Mouse (Mus musculus): ENCODE results near the gene Dedd.
"Not testable (repeated sequence)": the region's sequence is repeated elsewhere in the genome, so short reads cannot be mapped to it uniquely, and the experiment has no call there.

Gene Dedd

DNA sequence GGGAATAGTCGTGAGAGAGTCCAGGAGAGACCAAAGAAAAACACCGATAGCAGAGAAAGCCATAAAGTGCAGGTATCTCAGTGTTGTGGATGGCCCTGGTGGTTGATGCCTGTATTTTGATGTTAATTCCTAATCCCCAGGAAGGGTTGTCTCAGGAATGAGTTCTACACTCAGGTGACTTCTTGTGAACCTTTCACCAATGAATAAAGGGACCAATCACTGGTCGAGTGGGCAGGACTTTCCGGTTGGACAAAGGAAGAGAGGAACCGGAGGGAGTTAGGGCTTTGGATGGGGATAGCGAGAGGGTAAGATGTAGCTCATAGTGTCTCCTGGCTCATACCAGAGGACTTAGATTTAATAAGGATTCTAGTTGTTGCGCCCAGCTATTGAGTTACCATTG, 9.2 kb upstream of the Dedd start:
- no peak for DNase-seq

DNA sequence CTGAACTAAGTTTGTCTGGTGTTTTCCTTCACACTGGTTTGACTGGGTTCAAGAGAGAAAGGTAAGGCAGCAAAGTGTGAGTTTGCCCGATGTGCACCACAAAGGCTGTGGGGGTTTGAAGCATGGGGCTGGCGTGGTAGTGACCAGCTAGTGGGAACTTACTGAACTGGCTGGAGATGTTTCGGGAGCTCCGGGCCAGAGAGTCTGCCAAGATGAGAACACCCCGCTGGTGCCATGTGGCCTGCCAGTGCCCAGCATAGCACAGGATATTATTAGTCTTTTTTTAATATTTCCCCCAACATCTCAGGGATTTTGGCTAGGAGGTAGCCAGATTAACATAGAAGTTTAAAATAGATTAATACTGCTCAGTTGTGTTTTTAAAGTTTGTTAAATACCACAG, 8.8 kb upstream of the Dedd start:
- DNase-seq: no peak

DNA sequence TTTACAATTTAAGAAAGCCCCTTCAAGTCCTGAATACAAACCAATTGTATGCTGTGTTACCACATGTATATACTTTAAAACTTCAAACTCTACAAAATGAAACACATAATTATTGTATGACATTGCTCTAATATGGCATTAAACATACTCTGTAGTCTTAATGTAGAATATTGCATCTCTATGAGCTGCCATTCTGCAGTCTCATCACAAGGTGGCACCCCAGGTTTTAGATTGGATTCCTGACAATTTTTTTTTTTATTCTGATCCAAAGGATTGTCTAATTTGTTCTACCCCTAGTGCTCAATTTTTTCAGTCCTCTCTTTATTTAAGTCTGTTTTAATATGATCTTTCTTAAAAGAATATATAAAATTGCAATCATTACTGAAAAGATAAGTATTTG, 7.5 kb upstream of the Dedd start:
- no peak for DNase-seq

DNA sequence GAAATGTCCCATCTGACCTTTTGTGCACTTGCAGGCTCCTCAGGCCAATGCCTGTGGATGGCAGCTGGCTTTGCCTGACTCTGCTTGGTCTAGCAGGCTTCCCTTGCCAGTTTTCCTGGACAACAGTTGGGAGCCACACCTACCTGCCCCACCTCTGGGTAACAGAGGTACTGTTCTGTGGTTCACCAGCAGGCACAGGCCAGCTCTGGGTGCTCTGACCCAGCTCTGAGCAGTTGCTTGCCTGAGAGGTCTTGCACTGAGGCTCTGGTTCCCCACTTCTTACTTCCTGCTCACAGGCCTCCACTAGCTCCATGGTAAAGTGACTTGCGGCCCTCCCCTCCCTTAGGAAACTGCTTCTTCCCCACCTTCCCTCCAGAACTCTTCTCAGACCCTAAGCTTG, 6.9 kb upstream of the Dedd start:
- DNase-seq: no peak

DNA sequence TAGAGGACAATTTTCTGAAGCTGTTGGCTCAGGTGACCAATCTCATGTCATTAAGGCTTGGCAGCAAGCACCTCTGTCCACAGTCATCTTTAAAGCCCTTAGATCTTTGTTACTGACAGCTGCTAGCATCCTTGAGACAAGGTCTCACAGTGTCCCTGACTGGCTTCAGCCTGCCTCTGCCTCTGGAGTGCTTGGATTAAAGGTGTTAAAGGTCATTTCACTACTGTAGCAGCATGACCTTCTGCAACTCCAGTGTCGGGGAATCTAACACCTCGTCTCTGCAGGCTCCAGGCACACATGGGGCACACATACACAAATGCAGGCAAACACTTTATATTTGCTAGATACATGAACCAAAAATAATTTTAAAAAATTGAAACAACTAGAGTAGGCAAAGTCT, 3.4 kb upstream of the Dedd start:
- no peak for DNase-seq

DNA sequence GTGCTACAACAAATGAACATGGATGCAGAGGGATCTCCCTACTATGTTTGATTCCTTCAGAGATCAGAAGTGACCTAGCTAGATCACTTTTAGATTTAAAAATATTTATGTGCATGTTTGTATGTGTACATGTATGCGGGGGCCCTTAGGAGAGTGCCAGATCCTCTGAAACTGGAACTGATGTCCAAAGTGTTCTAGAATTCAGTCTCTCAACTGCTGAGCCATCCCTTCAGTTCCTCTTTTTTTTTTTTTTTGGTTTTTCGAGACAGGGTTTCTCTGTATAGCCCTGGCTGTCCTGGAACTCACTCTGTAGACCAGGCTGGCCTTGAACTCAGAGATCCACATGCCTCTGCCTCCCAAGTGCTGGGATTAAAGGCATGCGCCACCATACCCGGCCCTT, 2.4 kb upstream of the Dedd start:
- not testable (repeated sequence) for DNase-seq

DNA sequence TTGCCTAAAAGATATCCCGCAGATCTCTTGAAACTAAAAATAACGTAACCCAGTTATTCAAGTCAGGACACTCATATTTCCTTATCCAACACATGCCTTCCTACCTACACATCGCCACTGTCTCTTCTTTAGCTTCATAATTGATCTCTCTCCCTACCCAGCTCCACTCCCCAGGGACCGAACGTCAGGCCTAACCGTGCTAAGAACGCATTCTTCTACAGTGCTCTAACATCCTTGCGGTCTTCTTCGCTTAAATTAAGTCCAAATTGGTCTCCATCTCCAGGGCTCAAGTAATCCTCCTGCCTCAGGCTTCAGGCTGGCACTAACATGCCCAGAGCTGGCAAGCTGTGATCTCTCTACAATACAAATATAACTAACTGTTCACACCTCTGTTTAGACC, 701 bp upstream of the Dedd start:
- peak; percentile 25 for DNase-seq

DNA sequence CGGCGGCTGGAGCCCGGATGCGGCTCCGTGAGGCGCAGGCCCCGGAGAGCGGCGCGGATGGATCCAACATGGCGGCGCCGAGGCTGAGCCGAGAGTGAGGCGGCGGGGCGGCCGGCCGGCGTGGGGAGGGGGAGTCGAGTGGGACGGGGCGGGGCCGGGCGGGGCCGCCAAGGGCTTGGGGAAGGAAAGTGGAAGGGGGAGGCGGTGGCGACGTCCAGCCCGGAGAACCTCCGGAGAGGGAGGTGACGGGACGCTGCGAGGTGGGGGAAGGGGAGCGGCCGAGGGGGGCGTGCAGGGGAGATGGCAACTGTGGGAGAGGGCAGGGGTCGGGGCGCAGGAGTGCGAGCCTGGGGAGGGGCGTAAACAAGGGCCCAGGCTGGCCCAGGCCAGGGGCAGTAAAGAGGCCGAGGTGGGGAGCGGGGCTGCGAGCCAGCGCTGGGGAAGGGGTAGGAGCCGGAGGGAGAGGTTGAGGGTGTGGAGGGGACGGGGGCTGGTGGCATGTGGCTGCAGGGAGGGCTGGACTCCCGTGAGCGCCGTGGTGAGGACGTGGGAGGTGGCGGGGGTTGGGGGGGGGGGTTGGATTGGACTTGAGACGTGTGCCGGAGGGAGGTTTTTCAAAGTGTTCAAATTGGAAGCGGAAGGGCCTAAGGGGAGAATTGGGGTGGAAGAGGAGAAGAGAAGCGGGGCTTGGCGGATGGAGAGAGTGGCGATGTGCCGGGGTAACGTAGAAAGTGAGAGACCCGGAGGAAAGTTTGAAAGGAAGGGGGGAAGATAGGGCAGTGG, 679 bp downstream of the Dedd start:
- DNase-seq: peak; percentile 86

DNA sequence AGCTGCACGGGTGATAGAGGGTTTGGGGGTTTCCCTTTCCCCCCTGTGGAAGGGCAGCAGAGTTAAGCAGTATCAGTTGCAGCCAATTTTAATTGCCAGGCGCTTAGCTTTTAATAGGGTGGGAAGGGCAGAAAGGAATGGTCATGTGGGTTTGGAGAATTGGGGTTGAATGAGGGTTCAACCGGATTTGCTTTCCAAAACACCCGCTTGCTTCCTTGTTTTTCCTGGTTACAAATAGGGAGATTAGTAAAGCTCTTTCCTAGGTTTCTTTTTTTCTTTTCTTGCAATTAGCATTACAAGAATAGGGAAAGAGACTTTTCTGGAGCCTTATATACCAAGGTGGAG, 1.2 kb downstream of the Dedd start:
- DNase-seq: no peak

DNA sequence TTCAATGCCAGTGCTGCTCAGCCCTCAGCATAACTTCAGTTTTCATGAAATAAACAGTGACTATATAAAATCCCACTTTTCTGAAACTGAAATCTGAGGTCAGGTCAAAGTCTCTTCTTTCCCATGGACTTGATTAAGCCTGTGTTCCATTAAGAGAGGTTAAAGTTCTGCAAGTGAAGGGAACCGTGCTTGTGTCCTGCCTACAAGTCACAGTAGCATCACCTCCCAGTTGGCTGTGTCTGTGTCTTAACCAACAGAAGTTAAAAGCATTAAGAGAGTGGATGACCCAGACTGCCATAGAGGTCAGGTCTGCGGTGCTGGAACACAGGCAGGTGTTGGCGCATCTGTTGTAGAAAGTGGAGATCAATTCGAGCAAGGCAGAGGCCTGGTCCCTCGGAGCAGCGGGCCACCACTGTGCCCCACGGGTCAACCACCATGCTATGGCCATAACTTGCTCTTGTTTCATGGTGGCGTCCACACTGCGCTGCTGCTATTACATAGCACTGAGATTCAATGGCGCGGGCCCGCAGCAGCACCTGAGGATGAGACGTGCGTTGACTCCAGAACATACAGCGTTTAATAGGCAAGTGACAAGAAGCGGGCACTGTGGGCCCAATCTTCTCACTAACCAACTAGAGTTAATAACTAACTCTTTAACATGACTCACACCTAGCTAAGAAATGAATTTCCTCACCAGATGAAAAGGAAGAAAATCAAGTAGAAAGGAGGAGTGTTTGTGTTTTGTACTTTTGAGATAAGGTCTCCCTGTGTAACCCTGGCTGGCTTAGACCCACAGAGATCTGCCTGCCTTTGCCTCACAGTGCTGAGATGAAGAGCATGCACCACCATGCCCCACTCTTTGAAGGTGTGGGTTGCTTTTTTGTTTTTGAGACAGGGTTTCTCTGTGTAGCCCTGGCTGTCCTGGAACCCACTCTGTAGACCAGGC, 13.6 kb downstream of the Dedd start:
- no peak for DNase-seq

DNA sequence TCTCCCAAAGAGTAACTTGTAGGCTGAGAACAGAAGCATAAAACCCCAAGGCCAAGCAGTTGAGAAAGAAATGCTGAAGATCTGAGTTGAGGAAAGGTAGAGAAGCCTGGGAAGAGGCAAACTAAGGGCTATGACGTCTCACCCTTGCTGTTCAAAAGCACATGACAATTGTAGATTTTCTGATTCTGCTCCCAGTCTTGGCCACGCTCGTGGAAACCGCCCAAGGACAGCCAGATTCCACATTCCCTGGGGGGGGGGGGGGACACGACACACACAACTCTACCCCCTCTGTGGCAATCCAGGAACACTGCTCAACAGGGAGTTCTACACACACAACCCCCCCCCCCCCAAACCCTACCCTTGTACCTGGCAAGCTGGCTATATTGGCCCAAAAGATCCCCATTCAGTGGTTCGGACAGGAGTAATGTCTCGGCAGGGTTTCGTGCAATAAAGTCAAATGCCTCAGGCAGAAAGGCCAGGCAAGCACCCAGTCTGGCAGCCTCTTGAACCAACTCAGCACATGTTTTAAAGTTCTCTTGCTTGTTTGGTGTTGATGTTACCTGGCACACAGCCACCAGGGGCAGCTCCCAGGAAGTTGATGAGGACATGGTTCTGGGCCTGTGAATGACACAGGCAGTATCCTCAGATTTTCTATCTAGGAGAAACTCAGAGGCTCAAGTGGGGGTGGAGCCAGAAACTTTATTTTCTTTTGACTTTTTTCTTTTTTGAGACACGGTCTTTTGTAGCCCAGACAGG, 15.2 kb downstream of the Dedd start:
- no peak for DNase-seq

DNA sequence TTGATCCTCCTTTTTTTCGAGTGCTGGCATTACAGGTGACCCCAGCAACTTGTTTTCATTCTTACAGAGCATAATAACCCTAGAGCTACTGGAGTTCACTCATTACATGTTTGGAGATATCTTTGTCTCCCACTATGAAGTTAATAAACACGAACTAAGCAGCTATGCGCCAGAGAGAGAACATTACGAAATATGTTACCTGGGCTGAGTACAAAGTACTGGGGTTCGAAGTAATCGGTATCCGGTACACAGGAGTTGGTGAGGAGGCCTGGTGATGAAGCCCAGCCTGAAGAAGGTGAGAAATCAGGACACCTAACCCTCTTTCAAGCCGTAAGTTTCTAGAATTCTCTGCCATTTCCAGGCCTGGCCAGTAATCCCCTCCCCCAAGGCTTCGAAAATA, 15.8 kb downstream of the Dedd start:
- DNase-seq: no peak

DNA sequence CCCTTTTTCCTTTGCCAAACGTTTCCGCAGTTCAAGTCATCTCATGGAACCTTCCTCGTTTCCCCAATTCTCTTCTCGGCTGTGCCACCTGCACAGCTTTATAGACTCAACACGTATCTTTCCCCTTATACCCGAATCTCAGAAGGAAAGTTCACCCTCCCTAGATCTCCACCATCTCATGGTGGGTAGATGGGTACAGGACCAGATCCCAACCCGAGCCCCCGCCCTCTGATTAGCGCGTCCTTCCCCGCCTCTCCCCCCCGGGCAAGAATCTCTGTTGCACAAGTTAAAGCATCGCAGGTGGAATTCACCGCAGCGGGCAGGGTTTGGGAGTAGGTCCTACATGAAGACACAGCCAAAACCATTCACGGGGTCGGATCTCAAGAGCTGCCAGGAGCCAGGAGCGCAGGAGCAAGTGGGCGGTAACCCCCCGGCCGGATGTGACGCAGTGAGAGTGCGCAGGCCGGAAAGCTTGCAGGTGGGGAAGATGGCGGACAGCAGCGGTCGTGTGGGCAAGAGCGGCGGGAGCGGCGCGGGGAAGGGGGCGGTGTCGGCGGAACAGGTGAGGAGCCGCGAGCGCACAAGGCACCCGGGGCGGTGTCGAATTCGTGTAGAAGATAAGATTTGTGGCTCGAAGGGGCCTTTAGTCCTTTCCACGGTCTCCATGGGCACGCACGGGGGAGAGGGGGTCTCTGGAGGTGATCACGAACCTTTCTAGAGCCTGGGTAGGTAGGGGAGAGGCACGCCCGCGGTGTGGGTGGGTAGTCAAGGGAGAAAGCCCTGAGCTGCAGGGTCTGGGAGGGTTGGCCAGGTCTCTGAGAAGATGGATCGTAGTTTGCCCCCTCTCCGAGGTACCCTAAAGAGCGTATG, 16.5 kb downstream of the Dedd start, which contains the start of the genes Nit1 and Pfdn2:
TSS of gene Nit1 (minus strand) at position 422 of the 870 bp plus-strand sequence.
TSS of gene Pfdn2 (plus strand) at position 446 of the 870 bp plus-strand sequence.
- DNase-seq: peak; percentile 91

DNA sequence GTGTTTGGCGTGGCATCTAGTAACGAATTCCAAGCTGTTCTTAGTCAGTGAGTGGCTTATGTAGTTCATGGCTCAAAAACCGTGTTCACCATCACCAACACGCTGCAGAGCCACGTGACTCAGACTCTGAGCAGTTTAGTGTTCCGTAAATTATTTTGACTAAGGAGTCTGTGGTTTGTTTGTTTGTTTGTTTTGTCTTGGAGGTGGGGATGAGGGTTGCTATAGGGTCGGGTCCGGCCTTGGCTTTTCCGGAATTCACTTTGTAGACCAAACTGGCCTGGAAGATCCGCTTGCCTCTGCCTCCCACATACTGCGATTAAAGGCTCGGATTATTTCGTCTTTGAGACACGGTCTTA, 17.1 kb downstream of the Dedd start:
- DNase-seq: no peak

DNA sequence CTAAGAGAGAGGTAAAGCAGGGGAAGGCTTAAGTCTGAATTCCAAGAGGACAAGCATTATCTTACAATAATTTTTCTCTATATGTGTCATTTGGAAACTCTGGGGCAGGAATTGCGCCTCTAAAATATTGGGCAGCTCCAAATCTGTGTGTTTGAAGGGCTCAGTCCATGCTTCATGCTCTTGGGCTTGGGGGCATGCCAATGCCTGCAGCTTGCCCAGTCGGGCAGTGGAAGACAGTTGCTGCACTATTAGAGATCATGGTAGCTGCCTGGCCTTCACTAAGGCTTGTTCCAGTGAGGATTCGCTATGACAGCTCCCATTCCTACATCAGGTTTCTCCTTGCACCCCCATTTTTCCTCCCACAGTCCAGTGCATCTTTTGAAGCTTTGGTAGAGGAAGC, 19.7 kb downstream of the Dedd start:
- no peak for DNase-seq

DNA sequence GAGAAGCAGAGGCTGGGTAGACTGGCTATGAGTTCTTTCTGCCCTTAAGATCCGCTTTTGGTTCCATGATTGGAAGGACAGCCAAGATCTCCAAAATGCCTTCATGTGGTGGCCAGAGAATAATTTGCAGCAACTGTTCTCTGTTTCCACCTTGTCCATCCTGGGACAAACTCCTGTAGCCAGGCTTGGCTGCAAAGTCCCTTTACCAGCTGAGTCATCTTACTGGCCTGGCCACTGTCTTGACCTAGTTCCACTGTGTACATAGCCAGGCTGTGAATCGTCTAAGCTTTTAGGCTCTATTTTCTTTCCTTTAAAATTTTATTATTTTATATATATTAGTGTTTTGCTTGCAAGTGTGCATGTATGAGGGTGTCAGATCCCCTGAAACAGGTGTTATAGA, 20.3 kb downstream of the Dedd start:
- DNase-seq: no peak

DNA sequence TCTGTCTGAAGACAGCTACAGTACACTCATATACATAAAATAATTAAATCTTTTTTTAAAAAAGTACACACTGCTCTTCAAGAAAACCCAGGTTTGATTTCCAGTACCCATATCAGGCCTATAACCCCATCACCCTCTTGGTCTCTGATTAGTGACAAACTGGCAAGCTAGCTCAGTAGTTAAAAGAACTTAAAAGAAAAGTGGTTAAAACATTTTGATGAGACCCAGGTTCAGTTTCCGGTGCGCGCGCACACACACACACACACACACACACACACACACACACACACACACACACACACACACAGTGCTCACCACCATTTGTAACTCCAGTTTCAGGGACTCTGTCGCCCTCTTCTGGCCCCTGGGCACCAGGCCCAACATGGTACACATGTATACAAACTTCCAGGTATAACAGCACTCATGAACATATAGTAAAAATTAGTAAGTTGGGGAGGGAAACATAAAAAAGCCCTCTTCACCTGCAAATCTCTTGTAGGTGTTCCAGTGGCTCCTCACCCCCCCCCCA, 26.9 kb downstream of the Dedd start:
- peak; percentile 58 for DNase-seq

DNA sequence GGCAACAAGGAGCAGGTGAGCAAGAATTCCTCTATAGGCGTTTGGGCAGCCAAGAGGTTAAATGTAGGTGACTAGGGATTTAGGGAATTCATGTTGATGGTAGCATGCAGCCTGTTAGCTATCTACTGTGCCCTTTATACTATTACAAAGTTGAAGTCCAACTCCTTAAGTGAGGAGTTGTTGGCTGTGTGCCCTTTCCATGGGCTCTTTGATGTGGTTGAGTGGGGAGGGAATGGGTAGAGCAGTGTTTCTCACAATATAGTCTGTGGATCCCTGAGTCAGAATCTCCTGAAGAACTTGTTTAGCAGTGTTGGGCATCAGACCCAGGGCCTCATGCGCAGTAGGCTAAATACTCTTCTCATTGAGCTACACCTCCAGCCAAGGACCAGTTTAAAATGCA, 27.9 kb downstream of the Dedd start:
- no peak for DNase-seq

DNA sequence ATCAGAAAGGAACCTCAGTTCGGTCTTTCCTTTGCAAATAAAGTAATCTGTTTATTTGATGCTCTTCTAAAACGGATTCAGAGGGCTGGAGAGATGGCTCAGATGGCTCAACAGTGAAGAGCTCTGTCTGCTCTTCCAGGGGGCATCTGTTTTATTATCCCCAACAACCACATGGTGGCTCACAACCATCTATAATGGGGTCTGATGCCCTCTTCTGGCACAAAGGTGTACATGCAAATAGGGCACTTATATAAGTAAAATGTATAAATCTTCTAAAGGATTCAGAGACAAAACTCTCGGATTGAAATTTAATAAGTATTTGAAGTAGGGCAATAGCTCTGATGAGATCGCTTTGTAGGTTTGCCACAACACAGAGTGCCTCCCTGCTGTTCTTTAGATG, 29.5 kb downstream of the Dedd start:
- no peak for DNase-seq

DNA sequence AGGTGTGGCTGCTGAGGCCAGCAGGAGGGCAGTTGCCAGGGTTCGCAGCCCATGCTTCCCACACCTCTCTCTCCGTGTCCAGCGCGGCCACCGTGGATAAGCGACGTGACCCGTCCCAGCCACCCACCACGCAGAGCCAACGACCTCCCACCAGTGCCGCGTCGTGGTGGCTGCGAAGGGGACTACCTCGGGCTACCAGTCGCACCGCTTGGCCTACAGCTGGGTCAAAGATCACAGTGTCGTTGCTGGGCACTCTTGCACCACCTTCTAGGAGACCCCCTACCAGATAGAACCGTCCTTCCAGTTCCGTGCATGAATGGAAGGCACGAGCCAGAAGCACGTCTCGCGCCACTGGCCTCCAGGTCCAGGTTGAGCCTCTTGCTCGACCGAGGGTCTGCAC, 31.3 kb downstream of the Dedd start:
- no peak for DNase-seq

DNA sequence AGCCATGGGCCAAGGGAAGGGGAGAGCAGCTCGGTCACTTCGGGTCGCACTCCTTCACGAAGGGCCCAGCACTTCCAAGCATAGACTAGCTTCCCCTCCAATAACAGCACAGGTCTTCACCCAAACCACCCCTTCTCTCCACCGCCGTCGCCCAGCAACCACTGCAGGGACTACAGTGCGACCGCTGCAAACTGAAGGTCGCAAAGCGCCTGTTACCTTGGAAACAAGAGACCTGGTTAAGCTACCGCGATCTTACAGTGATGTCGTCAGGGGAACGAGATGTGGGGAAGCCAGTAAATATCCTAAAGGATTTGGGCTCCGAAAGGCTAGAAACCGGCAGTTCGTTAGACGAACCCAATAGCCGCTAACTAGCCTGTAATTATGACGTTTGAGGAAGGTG, 31.7 kb downstream of the Dedd start, which contains the start of gene Klhdc9:
TSS of gene Klhdc9 (minus strand) at position 143 of the 400 bp plus-strand sequence.
- peak; percentile 87 for DNase-seq

All from liver (tissue).